Mouse (Mus musculus): ENCODE results near the gene Slc9a3r1. TPM values are rescaled to one million over a fixed set of nuclear protein-coding genes. Genes with fewer than 3 reads are reported as not detected.

The Slc9a3r1 gene
- polyA plus RNA-seq, 1 experiment: 90.9 TPM

GRCm38 (mm10) chr11:115162205-115162601 lies 938 bp upstream of the Slc9a3r1 start:
- no peak for DNase-seq (ENCODE audit: low read depth)

- DNase-seq (ENCODE audit: low read depth): no peak
Measured at GRCm38 (mm10) chr11:115163568-115164150, 518 bp downstream of the Slc9a3r1 start.

- no peak for DNase-seq (ENCODE audit: low read depth)
Measured at GRCm38 (mm10) chr11:115164341-115164975, 1.3 kb downstream of the Slc9a3r1 start.

GRCm38 (mm10) chr11:115164976-115165374 lies 1.8 kb downstream of the Slc9a3r1 start:
- peak; percentile 63 for DNase-seq (ENCODE audit: low read depth)

GRCm38 (mm10) chr11:115166776-115167175 lies 3.6 kb downstream of the Slc9a3r1 start:
- peak; percentile 88 for DNase-seq (ENCODE audit: low read depth)

- DNase-seq (ENCODE audit: low read depth): no peak
Measured at GRCm38 (mm10) chr11:115167631-115168249, 4.6 kb downstream of the Slc9a3r1 start.

- DNase-seq (ENCODE audit: low read depth): no peak
Measured at GRCm38 (mm10) chr11:115169430-115169829, 6.3 kb downstream of the Slc9a3r1 start.

- no peak for DNase-seq (ENCODE audit: low read depth)
Measured at GRCm38 (mm10) chr11:115171125-115171524, 8.0 kb downstream of the Slc9a3r1 start.

- DNase-seq (ENCODE audit: low read depth): no peak
Measured at GRCm38 (mm10) chr11:115172825-115173287, 9.7 kb downstream of the Slc9a3r1 start.

GRCm38 (mm10) chr11:115173549-115174339 lies 10.6 kb downstream of the Slc9a3r1 start:
- DNase-seq (ENCODE audit: low read depth): no peak

GRCm38 (mm10) chr11:115176399-115177190 lies 13.5 kb downstream of the Slc9a3r1 start:
- DNase-seq (ENCODE audit: low read depth): no peak

- no peak for DNase-seq (ENCODE audit: low read depth)
Measured at GRCm38 (mm10) chr11:115177559-115178195, 14.5 kb downstream of the Slc9a3r1 start.

GRCm38 (mm10) chr11:115178766-115179165 lies 15.6 kb downstream of the Slc9a3r1 start:
- no peak for DNase-seq (ENCODE audit: low read depth)

GRCm38 (mm10) chr11:115179191-115179590 lies 16.1 kb downstream of the Slc9a3r1 start:
- no peak for DNase-seq (ENCODE audit: low read depth)

GRCm38 (mm10) chr11:115179881-115180280 lies 16.7 kb downstream of the Slc9a3r1 start:
- DNase-seq (ENCODE audit: low read depth): no peak

- no peak for DNase-seq (ENCODE audit: low read depth)
Measured at GRCm38 (mm10) chr11:115181913-115182638, 18.9 kb downstream of the Slc9a3r1 start.

GRCm38 (mm10) chr11:115184973-115185372 lies 21.8 kb downstream of the Slc9a3r1 start:
- no peak for DNase-seq (ENCODE audit: low read depth)

- DNase-seq (ENCODE audit: low read depth): peak; percentile 63
Measured at GRCm38 (mm10) chr11:115187224-115187639, 24.1 kb downstream of the Slc9a3r1 start, which contains the start of gene Tmem104. Gene Tmem104, plus strand, starts transcription at chr11:115187487.

- DNase-seq (ENCODE audit: low read depth): no peak
Measured at GRCm38 (mm10) chr11:115187693-115188092, 24.6 kb downstream of the Slc9a3r1 start, which contains the start of gene Nat9. Gene Nat9, minus strand, starts transcription at chr11:115187859.
